Mouse (Mus musculus) myocyte (in vitro differentiated cells): ENCODE measurements around the gene Olfr1437. TPM values are rescaled to one million over a fixed set of nuclear protein-coding genes. Genes with fewer than 3 reads are reported as not detected.

Source experiments
- H3K27me3 ChIP-seq: one replicate; pipeline ENCODE4 v1.6.1; 2011; ENCODE audit not compliant: control insufficient read depth, insufficient read depth, insufficient read length
- H3K36me3 ChIP-seq: one replicate; pipeline ENCODE4 v1.6.1; 2011; ENCODE audit not compliant: control insufficient read depth, insufficient read depth
- H3K4me2 ChIP-seq: one replicate; pipeline ENCODE4 v1.6.1; 2011; ENCODE audit warnings: low read depth, control low read depth
- H3K4me3 ChIP-seq: one replicate; pipeline ENCODE4 v1.5.1; 2011; ENCODE audit warnings: mild to moderate bottlenecking, control low read depth, moderate library complexity
- H3K79me2 ChIP-seq: one replicate; pipeline ENCODE4 v1.6.1; 2011; ENCODE audit not compliant: control insufficient read depth, insufficient read depth
- H3ac ChIP-seq: one replicate; pipeline ENCODE4 v1.6.1; 2011; ENCODE audit not compliant: control insufficient read depth, insufficient read length
- CEBPB ChIP-seq: IDR thresholded peaks from 2 replicates; pipeline ENCODE4 v1.6.1; 2011; ENCODE audit warnings: mild to moderate bottlenecking, moderate library complexity; ENCODE audit not compliant: poor library complexity, insufficient read depth, severe bottlenecking
- E2F4 ChIP-seq: IDR thresholded peaks from one replicate; pipeline ENCODE4 v1.6.1; 2011; ENCODE audit warnings: mild to moderate bottlenecking, control low read depth, moderate library complexity; ENCODE audit not compliant: insufficient read depth
- MAX ChIP-seq: IDR thresholded peaks from one replicate; pipeline ENCODE4 v1.6.1; 2011; ENCODE audit warnings: low read depth, mild to moderate bottlenecking, control low read depth
- MYOD1 ChIP-seq, 3 experiments: IDR thresholded peaks; one replicate each; pipeline ENCODE4 v1.6.1; 2011; ENCODE audit warnings: control low read depth in 2 of 3, low read depth in 2 of 3, mild to moderate bottlenecking in 2 of 3, moderate library complexity in 1 of 3; ENCODE audit not compliant: insufficient read length in 2 of 3, control insufficient read depth in 1 of 3
- MYOG ChIP-seq, 3 experiments: IDR thresholded peaks; one replicate each; pipeline ENCODE4 v1.6.1; 2011; ENCODE audit warnings: control low read depth in 2 of 3, low read depth in 2 of 3, mild to moderate bottlenecking in 2 of 3; ENCODE audit not compliant: insufficient read length in 2 of 3, control insufficient read depth in 1 of 3, insufficient read depth in 1 of 3
- POLR2A ChIP-seq: IDR thresholded peaks from one replicate; pipeline ENCODE4 v1.6.1; 2011; ENCODE audit warnings: low read depth, mild to moderate bottlenecking, control low read depth, moderate library complexity; ENCODE audit not compliant: insufficient read length
- POLR2AphosphoS2 ChIP-seq: IDR thresholded peaks from one replicate; pipeline ENCODE4 v1.6.1; 2011; ENCODE audit warnings: low read depth, control low read depth; ENCODE audit not compliant: insufficient read length
- REST ChIP-seq: IDR thresholded peaks from one replicate; pipeline ENCODE4 v1.6.1; 2011; ENCODE audit warnings: mild to moderate bottlenecking, control low read depth, moderate library complexity; ENCODE audit not compliant: insufficient read depth, insufficient read length
- SRF ChIP-seq: IDR thresholded peaks from one replicate; pipeline ENCODE4 v1.6.1; 2011; ENCODE audit warnings: low read depth; ENCODE audit not compliant: control insufficient read depth, insufficient read length
- TCF12 ChIP-seq: IDR thresholded peaks from one replicate; pipeline ENCODE4 v1.6.1; 2011; ENCODE audit warnings: mild to moderate bottlenecking, control low read depth; ENCODE audit not compliant: poor library complexity, insufficient read depth, severe bottlenecking
- TCF3 ChIP-seq: IDR thresholded peaks from one replicate; pipeline ENCODE4 v1.6.1; 2011; ENCODE audit warnings: low read depth, control low read depth; ENCODE audit not compliant: insufficient read length
- USF1 ChIP-seq: IDR thresholded peaks from one replicate; pipeline ENCODE4 v1.6.1; 2011; ENCODE audit warnings: low read depth, mild to moderate bottlenecking, control low read depth, moderate library complexity
- polyA plus RNA-seq: library from polyadenylated mRNA; unstranded; fragments of >200 nt; fragmentation: generic; extraction: Trizol; gene quantifications from one replicate; pipeline ENCODE4 v1.2.1, GENCODE M21; 2012; ENCODE audit warnings: missing spikeins

The Olfr1437 gene
- polyA plus RNA-seq, 1 experiment, result not detected

DNA sequence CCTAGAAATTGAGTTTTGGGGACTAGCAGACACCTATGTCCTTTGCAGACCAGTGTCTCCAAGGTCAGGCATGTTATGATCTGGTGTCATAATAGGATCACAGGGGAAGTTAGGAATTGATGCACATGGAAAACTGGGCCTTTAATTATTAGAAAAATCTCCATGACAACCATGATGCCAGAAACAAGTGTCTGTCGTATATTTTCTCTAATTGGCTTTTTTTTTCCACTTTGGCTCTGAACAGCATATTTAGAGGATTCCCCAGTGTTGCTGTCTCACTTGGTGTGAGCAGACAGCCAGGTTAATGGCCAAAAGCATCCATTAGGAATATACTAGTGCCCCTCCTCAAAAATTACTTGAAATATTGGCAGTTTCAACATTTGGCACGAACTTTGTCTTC, 45.3 kb downstream of the Olfr1437 start, which contains the start of gene Olfr1434:
TSS of gene Olfr1434 (plus strand) at position 301 of the 400 bp plus-strand sequence.
- no peak for TF ChIP-seq POLR2AphosphoS2
- TF ChIP-seq CEBPB, result no peak
- no peak for TF ChIP-seq USF1
- TF ChIP-seq TCF12, result no peak
- no peak for TF ChIP-seq MAX
- TF ChIP-seq TCF3, result no peak
- TF ChIP-seq MYOG (IDR thresholded peaks at IDR 0.05; ENCODE audit: control insufficient read depth in 1 of 3, insufficient read depth in 1 of 3, insufficient read length in 2 of 3, low read depth in 2 of 3), result no peak
- no peak for TF ChIP-seq POLR2A
- TF ChIP-seq REST, result no peak
- TF ChIP-seq MYOD1 (IDR thresholded peaks at IDR 0.05; ENCODE audit: control insufficient read depth in 1 of 3, insufficient read length in 2 of 3, low read depth in 2 of 3), result no peak
- TF ChIP-seq SRF, result no peak
- no peak for TF ChIP-seq E2F4
- H3K4me2 ChIP-seq, result no peak within 1 kb of the TSS

More for the DNA sequence above, 45.3 kb downstream of the Olfr1437 start, which contains the start of gene Olfr1434:
- Histone ChIP-seq H3K36me3 (no peaks in the 10 kb centered on the region), H3K4me3 (no peak within 1 kb of the TSS), H3K79me2 (no peaks in the 10 kb centered on the region), H3K27me3 (no peaks in the 10 kb centered on the region), H3ac (no peak within 1 kb of the TSS)

Other genes with a start within 250 kb of the Olfr1437 start
- not detected for gene Olfr1425, start 247.4 kb downstream of the Olfr1437 start, polyA plus RNA-seq
- not detected for gene Olfr1426, start 233.1 kb downstream of the Olfr1437 start, polyA plus RNA-seq
- gene Olfr1427, start 221.8 kb downstream of the Olfr1437 start, polyA plus RNA-seq, result not detected
- not detected for gene Olfr1428, start 209.2 kb downstream of the Olfr1437 start, polyA plus RNA-seq
- not detected for gene Olfr76, start 201.9 kb downstream of the Olfr1437 start, polyA plus RNA-seq
- not detected for gene Olfr1555-ps1, start 155.0 kb downstream of the Olfr1437 start, polyA plus RNA-seq
- not detected for gene Olfr1431, start 124.5 kb downstream of the Olfr1437 start, polyA plus RNA-seq
- gene Olfr1432, start 92.5 kb downstream of the Olfr1437 start, polyA plus RNA-seq, result not detected
- not detected for gene Olfr262, start 83.4 kb downstream of the Olfr1437 start, polyA plus RNA-seq
- not detected for gene Olfr235, start 64.1 kb downstream of the Olfr1437 start, polyA plus RNA-seq
- not detected for gene Olfr1434, start 45.2 kb downstream of the Olfr1437 start, polyA plus RNA-seq
- gene Olfr1436, start 26.0 kb downstream of the Olfr1437 start, polyA plus RNA-seq, result not detected
- gene Olfr1438-ps1, start 10.8 kb upstream of the Olfr1437 start, polyA plus RNA-seq, result not detected
- gene Olfr1440, start 62.2 kb upstream of the Olfr1437 start, polyA plus RNA-seq, result not detected
- gene Olfr1441, start 92.3 kb upstream of the Olfr1437 start, polyA plus RNA-seq, result not detected
- gene Pfpl, start 102.8 kb upstream of the Olfr1437 start, polyA plus RNA-seq, result 0.02 TPM
- 0.06 TPM for gene Mpeg1, start 135.7 kb upstream of the Olfr1437 start, polyA plus RNA-seq
- 21.2 TPM for gene Dtx4, start 176.4 kb upstream of the Olfr1437 start, polyA plus RNA-seq
- 5.4 TPM for gene Fam111a, start 220.6 kb upstream of the Olfr1437 start, polyA plus RNA-seq